Mouse (Mus musculus) lung, adult 2 months (tissue): Measurements from ENCODE around the gene Rcan2.

Experiments used
- CTCF ChIP-seq: fragments of 200-500 bp; IDR thresholded peaks from 2 replicates; pipeline ENCODE4 v1.5.1; 2011; ENCODE audit warnings: mild to moderate bottlenecking, low read length, control low read depth; ENCODE audit not compliant: insufficient read depth
- POLR2A ChIP-seq: fragments of 200-500 bp; IDR thresholded peaks from 2 replicates; pipeline ENCODE4 v1.6.1; 2011; ENCODE audit warnings: low read depth, mild to moderate bottlenecking, control low read depth, low read length, borderline replicate concordance; ENCODE audit errors: extremely low read depth

DNA sequence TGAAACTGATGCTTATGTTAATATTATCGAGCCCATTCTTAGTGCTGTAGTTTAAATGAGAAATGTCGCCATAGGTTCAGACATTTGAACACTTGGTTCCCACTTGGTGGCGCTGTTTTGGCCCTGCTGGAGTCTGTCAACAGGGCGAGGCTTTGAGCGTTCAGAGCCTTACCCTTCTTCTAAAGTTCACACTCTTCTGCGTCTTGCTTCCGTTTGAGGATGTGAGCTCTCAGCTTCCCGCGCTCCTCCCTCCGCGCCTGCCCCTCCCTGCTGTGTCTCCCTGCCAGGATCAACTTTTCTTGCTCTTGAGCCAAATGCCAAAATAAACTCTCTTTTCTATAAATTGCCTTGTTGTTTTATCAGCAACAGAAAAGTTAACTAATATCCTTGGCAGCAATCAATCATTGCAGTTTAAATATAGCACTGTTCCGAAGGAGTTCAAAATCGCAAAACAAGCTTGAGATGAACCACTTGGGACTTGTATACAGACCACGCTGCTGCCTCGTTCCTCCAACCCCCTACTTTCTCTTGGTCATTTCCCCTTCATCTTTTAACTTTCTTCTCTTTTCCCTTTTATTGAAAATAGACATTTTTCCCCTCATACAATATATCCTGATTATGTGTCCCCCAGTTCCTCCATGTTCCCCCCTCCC is 42.4 kb upstream of the Rcan2 start:
- TF ChIP-seq CTCF = peak; percentile 28; the same call in 1 of the 2 replicates
- TF ChIP-seq POLR2A = no peak
